Mouse (Mus musculus) CH12.LX (cell line): ENCODE data around the gene Ppfia2.

Experiments
- CTCF ChIP-seq, 2 experiments: IDR thresholded peaks in 1 of 2; conservative IDR thresholded peaks in 1 of 2; 2 replicates each; pipeline ENCODE4 v1.5.1; 2011 to 2012; ENCODE audit warnings: low read depth in 2 of 2, low read length in 2 of 2, improper control_type of control experiment in 1 of 2, inconsistent platforms in 1 of 2, mild to moderate bottlenecking in 1 of 2, moderate library complexity in 1 of 2
- E2F4 ChIP-seq: IDR thresholded peaks from 2 replicates; pipeline ENCODE4 v1.6.1; 2011; ENCODE audit warnings: low read depth, low read length, improper control_type of control experiment; ENCODE audit not compliant: insufficient replicate concordance
- MAFK ChIP-seq: IDR thresholded peaks from 2 replicates; pipeline ENCODE4 v1.6.1; 2011; ENCODE audit warnings: low read length, improper control_type of control experiment; ENCODE audit not compliant: insufficient replicate concordance
- MAZ ChIP-seq: IDR thresholded peaks from 2 replicates; pipeline ENCODE4 v1.6.1; 2012; ENCODE audit warnings: low read depth, mild to moderate bottlenecking, inconsistent platforms, low read length, improper control_type of control experiment, moderate library complexity
- POLR2A ChIP-seq: IDR thresholded peaks from 2 replicates; pipeline ENCODE4 v1.6.1; 2011; ENCODE audit warnings: low read depth, mild to moderate bottlenecking, improper control_type of control experiment, low read length
- RAD21 ChIP-seq: IDR thresholded peaks from 2 replicates; pipeline ENCODE4 v1.6.1; 2011; ENCODE audit warnings: low read depth, mild to moderate bottlenecking, low read length, improper control_type of control experiment, moderate library complexity
- UBTF ChIP-seq: IDR thresholded peaks from 2 replicates; pipeline ENCODE4 v1.6.1; 2012; ENCODE audit warnings: low read depth, mild to moderate bottlenecking, inconsistent platforms, low read length, improper control_type of control experiment, moderate library complexity

GRCm38 (mm10) chr10:106736230-106737063 is 266.3 kb downstream of the Ppfia2 start:
- TF ChIP-seq POLR2A (no peak), MAFK (no peak), UBTF (no peak), RAD21 (no peak), CTCF (conservative IDR thresholded peaks at IDR 0.05 in 1 of 2, IDR thresholded peaks at IDR 0.05 in 1 of 2; ENCODE audit: low read depth in 2 of 2, low read length in 2 of 2) (no peak), E2F4 (no peak), MAZ (no peak)
